Mouse (Mus musculus) forebrain, embryonic 12.5 days (tissue): Measurements from ENCODE around the gene Gmppb. TPM values are rescaled to one million over a fixed set of nuclear protein-coding genes. Genes with fewer than 3 reads are reported as not detected.

Experiments
- ATAC-seq: fragments of 200-750 bp; cut with Nextera tagmentation; 2 replicates; pipeline ENCODE4 v1.8.0; 2017; ENCODE audit warnings: moderate TSS enrichment; ENCODE audit not compliant: low FRiP score
- H3K27ac ChIP-seq: fragments of 300-500 bp; sonication (generic); 2 replicates; pipeline ENCODE4 v1.5.1; 2016; ENCODE audit warnings: mild to moderate bottlenecking
- H3K27me3 ChIP-seq: fragments of 300-500 bp; sonication (generic); 2 replicates; pipeline ENCODE4 v1.6.1; 2016; ENCODE audit warnings: mild to moderate bottlenecking
- H3K36me3 ChIP-seq: fragments of 300-500 bp; sonication (generic); replicated peaks from 2 replicates; pipeline ENCODE4 v1.6.1; 2016; ENCODE audit warnings: mild to moderate bottlenecking
- H3K4me1 ChIP-seq: fragments of 300-500 bp; sonication (generic); 2 replicates; pipeline ENCODE4 v1.6.1; 2016
- H3K4me2 ChIP-seq: fragments of 300-500 bp; sonication (generic); 2 replicates; pipeline ENCODE4 v1.6.1; 2016; ENCODE audit warnings: mild to moderate bottlenecking, moderate library complexity
- H3K4me3 ChIP-seq: fragments of 300-500 bp; sonication (generic); replicated peaks from 2 replicates; pipeline ENCODE4 v1.5.1; 2016; ENCODE audit warnings: mild to moderate bottlenecking
- H3K9ac ChIP-seq: fragments of 300-500 bp; sonication (generic); 2 replicates; pipeline ENCODE4 v1.6.1; 2016; ENCODE audit warnings: mild to moderate bottlenecking
- H3K9me3 ChIP-seq: fragments of 300-500 bp; sonication (generic); 2 replicates; pipeline ENCODE4 v1.6.1; 2016
- WGBS: fragments of 180-500 bp; shearing (Covaris S2); methylation state at CpG from one replicate; pipeline ENCODE4 v1.1.7; 2016; 5-methylcytosine and 5-hydroxymethylcytosine counted together
- polyA plus RNA-seq: library from polyadenylated mRNA; unstranded; fragments of >200 nt; fragmentation: Nextera tagmentation; extraction: Ambion mirVana; gene quantifications from 2 replicates; pipeline ENCODE4 v1.2.1, GENCODE M21; 2016

Gmppb gene
- polyA plus RNA-seq, 1 experiment from 2014 or later: 18.2 TPM

DNA sequence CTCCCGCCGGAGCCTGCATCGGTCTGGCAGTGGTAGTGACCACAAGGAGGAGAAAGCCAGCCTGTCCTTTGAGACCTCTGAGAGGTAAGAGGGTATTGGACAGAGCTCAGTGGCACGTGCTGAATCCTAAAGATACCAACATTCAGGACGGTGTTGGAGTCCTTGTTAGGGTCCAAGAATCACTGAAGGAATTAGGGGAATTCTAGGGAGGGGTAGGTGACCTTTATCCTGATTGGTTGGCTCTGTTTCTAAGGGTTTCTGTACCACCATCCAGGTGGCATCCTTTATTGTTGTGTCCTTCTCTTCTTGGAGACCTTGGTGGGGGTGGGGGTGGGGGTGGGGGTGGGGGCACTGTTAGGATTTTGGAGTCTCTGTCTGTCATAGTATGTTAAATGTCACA, 16.9 kb upstream of the Gmppb start:
- Histone ChIP-seq H3K27me3 (no peaks in the 10 kb centered on the region), H3K9me3 (no peaks in the 10 kb centered on the region), H3K27ac (no peak overlapping the region), H3K4me2 (no peak overlapping the region), H3K4me1 (no peaks in the 10 kb centered on the region), H3K4me3 (no peak overlapping the region), H3K36me3 (peaks cover 50% of the 10 kb centered on the region), H3K9ac (no peak overlapping the region)
- no peak for ATAC-seq
- WGBS: 94% methylated on average over 5 of the region's 5 CpGs

DNA sequence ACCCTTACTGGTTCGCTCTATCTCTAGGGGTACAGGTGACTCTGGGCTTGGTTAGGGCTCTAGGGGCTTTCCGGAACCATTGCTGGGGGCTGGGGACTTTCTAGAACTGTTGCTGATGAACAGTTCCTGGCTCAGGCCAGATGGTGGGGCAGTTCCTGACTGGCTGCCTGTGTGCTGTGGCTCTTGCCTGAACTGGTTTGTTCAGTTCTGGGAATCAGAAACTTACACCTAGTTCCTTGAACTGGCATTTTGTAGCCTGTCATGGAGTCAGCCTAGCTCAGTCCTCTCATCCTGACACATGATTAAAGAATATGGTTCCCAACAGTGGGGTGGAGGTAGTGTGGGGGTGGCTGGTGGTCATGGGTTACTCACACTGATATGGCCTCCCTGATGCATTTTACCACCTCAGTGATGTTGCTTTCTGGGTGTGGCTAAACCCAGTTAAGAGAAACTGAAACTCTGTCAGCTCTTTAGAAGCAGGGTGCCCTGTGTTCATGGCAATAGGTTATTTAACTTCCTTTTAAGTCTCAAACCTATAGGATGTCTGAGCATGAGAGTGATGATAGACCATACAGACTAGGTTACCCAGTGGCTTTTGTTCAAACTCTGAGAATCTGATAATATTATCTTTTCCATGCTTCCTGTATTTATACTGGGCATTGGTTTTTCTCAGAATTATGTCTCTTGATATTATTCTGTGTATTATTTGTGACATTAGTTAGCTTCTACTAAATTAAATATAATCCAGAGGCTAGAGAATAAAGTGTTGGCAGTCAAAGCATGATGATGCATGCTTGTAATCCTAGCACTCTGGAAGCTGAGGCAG, 13.5 kb upstream of the Gmppb start:
- no peaks in the 10 kb centered on the region for H3K4me1 ChIP-seq
- no peak for ATAC-seq
- peaks cover 50% of the 10 kb centered on the region for H3K36me3 ChIP-seq
- no peaks in the 10 kb centered on the region for H3K27me3 ChIP-seq
- H3K4me2 ChIP-seq: no peak overlapping the region
- no peaks in the 10 kb centered on the region for H3K9me3 ChIP-seq
- no peak overlapping the region for H3K27ac ChIP-seq
- 87% methylated on average over 2 of the region's 2 CpGs for WGBS
- H3K9ac ChIP-seq: no peak overlapping the region
- H3K4me3 ChIP-seq: no peak overlapping the region

DNA sequence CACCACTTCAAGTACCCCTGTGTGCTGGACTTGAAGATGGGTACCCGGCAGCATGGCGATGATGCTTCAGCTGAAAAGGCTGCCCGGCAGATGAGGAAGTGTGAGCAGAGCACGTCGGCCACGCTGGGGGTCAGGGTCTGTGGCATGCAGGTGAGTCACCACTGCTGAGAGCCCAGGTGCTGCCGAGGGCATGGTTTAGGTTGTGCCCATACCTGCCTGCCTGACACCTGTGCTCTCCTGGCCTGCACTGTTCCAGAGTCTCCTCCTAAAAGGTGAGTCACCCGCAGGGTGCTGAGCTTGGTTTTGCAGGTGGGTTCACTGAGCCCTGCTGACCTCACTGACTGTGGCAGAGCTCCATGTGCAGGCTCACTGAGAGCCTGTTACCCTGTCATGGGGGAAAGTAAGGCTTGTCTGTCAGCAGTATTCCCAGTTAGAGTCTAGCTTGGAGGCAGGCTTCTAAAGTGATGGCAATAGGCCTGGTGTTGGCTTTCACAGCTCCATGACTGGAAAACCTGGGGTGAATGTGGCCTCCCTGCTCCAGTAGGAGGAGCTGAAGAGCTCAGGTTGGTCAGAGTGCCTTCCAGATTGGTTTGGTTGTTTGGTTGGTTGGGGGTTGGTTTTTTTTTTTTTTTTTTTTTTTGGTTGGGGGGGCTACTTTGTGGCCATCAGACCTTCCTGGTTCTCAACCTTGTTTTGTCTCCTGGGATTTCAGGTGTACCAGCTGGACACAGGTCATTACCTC, 4.1 kb upstream of the Gmppb start:
- H3K36me3 ChIP-seq: peaks cover 66% of the 10 kb centered on the region
- ATAC-seq: no peak
- no peak overlapping the region for H3K4me3 ChIP-seq
- no peaks in the 10 kb centered on the region for H3K27me3 ChIP-seq
- H3K4me1 ChIP-seq: peaks cover 17% of the 10 kb centered on the region
- H3K4me2 ChIP-seq: no peak overlapping the region
- no peaks in the 10 kb centered on the region for H3K9me3 ChIP-seq
- no peak overlapping the region for H3K27ac ChIP-seq
- H3K9ac ChIP-seq: no peak overlapping the region
- 93% methylated on average over 8 of the region's 8 CpGs for WGBS

DNA sequence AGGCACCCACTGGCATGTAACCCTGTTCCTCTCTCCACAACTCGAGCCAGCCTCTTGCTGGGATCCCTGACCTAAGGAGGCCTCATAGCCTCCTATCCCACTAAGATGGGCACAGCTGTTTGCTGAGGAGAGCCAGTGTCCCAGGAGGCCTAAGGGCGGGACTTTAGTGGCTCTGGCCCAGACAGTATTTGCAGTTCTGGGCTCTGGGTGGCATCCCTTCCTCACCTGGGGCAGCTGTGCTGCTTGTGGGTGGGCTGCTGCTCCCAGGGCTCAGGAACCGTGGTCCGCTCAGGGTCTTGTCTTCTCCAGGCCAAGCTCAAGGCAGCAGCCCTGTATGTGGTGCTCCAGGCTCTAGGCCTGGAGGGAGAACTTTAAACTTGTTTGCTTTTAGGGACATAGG, 2.5 kb upstream of the Gmppb start:
- H3K27ac ChIP-seq: no peak overlapping the region
- no peak overlapping the region for H3K4me3 ChIP-seq
- no peak for ATAC-seq
- H3K4me2 ChIP-seq: no peak overlapping the region
- no peak overlapping the region for H3K9ac ChIP-seq
- H3K4me1 ChIP-seq: peaks cover 24% of the 10 kb centered on the region
- no peaks in the 10 kb centered on the region for H3K27me3 ChIP-seq
- peaks cover 68% of the 10 kb centered on the region for H3K36me3 ChIP-seq
- H3K9me3 ChIP-seq: no peaks in the 10 kb centered on the region
- WGBS: 91% methylated on average over 4 of the region's 4 CpGs

DNA sequence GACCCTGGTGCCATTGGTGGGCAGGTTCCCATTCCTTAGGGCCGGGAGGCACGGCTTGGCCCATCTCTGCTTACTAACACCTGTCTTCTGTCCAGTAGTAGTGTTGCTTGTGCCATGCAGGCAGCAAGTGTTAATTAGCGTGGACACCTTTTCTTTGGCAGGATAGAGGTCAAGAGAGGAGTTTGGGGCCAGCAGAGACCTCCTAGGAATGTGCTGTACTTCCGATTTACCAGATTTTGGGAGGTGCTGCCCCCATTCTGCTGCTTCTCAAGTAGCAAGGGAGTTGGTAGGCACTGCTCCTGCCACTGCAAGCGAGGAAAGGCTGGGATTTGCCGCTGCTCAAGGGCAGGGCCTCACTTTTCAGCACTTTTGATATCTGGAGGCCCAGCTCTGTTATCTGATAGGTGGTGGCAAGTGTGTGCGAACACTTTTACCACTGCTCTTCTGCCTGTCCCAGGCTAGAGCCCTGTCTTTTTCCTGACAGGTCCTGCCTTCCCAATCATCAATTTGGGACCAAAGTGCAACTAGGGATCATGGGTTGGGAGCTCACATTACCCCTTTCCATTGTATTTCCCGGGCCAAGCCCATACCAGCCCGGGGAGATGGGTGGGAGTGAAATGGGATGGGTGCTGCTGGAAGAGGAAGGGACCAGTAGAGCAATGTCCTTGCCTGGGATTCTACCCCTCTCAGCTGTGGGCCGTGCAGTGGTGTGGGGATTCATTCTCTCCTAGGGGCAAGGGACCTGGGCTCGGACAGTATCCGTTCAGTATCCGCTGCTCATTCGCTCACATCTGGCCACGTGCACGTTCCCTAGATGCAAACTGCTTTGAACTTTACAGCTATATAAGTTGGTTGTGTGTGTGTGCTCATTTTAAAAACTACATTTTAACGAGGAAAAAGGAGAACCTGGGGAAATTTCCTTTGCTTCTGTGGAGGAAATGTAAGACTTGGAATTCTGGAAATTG, 1.2 kb upstream of the Gmppb start:
- H3K27ac ChIP-seq: 0 out of 2 replicates have a peak overlapping the region, but pooled peaks have one; percentile 42
- no peak for ATAC-seq
- H3K36me3 ChIP-seq: peaks cover 63% of the 10 kb centered on the region
- peak overlapping the region; percentile 64 for H3K9ac ChIP-seq
- WGBS: 58% methylated on average over 17 of the region's 17 CpGs
- H3K4me2 ChIP-seq: peak overlapping the region; percentile 91
- no peaks in the 10 kb centered on the region for H3K9me3 ChIP-seq
- H3K4me1 ChIP-seq: peaks cover 31% of the 10 kb centered on the region
- H3K27me3 ChIP-seq: no peaks in the 10 kb centered on the region
- H3K4me3 ChIP-seq: peak overlapping the region; percentile 64

DNA sequence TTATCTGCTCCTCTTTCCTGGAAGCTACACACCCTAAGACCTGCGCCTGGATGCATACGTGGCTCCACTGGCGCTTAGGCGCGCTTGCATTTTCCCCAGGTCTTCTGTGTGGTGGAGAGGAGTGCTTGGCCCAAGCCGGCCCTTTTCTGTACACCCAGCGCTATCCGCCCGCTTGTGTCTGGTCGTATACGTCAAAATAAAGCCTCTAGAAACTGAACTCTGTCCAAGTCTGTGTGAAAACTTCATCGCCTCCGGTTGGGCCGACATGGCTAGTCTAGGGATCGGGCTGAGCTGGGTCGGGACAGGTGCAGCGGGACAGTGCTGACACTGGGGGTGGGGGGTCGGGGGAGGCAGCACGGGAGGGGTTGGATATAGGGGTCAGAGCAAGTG, 481 bp upstream of the Gmppb start:
- peak; percentile 50 for ATAC-seq
- H3K36me3 ChIP-seq: peaks cover 58% of the 10 kb centered on the region
- H3K4me2 ChIP-seq: peak overlapping the region; percentile 91
- H3K4me3 ChIP-seq: peak overlapping the region; percentile 64
- H3K27ac ChIP-seq: peak overlapping the region; percentile 42; the same call in 1 of the 2 replicates
- WGBS: 1% methylated on average over 19 of the region's 19 CpGs
- H3K27me3 ChIP-seq: no peaks in the 10 kb centered on the region
- peaks cover 35% of the 10 kb centered on the region for H3K4me1 ChIP-seq
- H3K9ac ChIP-seq: peak overlapping the region; percentile 64
- no peaks in the 10 kb centered on the region for H3K9me3 ChIP-seq

DNA sequence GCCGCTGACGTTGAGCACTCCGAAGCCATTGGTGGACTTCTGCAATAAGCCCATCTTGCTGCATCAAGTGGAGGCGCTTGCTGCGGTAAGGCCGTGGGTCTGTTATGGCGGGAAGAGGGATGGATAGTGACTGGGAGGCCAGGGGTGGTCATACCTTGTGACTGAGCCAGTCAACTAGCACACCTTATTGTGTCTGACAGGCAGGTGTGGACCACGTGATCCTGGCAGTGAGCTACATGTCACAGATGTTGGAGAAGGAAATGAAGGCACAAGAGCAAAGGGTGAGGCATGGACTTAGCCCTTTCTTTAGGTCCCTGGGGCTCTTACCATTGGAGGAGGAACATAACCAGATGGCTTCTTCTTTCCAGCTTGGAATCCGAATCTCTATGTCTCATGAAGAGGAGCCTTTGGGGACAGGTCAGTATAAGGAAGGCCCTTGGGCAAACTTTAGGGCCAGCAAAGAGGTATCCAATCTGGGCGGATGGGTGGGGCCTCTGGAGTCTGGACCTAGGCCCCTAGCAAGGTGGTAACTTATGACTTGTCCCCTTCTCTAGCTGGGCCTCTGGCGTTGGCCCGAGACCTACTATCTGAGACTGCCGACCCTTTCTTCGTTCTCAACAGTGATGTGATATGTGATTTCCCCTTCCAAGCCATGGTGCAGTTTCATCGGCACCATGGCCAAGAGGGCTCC, 664 bp downstream of the Gmppb start:
- Histone ChIP-seq H3K27ac (peak overlapping the region; percentile 43; the same call in 1 of the 2 replicates), H3K27me3 (no peaks in the 10 kb centered on the region), H3K36me3 (peaks cover 65% of the 10 kb centered on the region), H3K4me1 (peaks cover 35% of the 10 kb centered on the region), H3K4me3 (peak overlapping the region; percentile 64), H3K4me2 (peak overlapping the region; percentile 91), H3K9ac (peak overlapping the region; percentile 64), H3K9me3 (no peaks in the 10 kb centered on the region)
- WGBS: 46% methylated on average over 15 of the region's 15 CpGs
- peak; percentile 5; the same call in 1 of the 2 replicates for ATAC-seq

DNA sequence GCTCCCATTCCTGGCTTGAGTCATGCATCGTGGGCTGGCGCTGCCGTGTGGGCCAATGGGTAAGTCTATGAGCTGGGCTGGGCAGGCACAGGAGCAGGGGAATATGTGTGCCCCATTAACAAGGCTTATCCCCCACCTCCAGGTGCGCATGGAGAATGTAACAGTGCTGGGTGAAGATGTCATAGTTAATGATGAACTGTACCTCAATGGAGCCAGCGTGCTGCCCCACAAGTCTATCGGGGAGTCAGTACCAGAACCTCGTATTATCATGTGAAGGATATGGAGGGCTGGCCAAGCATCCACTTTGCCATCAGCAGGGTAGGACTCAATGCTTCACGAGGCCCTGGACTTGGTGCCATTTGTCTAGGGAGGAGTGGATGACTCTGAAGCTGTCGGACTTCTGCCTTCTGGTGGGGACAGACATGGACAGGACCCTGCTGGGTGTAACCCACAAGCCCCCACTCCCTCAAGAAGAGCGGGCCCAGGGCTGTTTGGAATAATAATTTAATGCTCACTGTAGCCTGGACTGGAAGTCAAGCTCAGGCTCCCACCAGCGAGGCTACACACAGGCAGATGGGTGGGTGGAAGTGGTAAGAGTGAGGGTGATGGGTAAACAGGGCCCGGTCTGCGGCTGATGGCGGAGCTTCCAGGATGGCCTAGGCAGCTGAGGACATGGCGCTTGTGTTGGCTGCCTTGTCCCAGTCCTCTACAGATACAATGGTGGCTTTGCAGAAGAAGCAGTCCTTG, 2.3 kb downstream of the Gmppb start:
- no peak overlapping the region for H3K4me2 ChIP-seq
- peaks cover 35% of the 10 kb centered on the region for H3K4me1 ChIP-seq
- H3K9ac ChIP-seq: no peak overlapping the region
- no peak overlapping the region for H3K27ac ChIP-seq
- H3K36me3 ChIP-seq: peaks cover 67% of the 10 kb centered on the region
- no peak for ATAC-seq
- 95% methylated on average over 15 of the region's 15 CpGs for WGBS
- no peaks in the 10 kb centered on the region for H3K27me3 ChIP-seq
- H3K9me3 ChIP-seq: no peaks in the 10 kb centered on the region
- no peak overlapping the region for H3K4me3 ChIP-seq

DNA sequence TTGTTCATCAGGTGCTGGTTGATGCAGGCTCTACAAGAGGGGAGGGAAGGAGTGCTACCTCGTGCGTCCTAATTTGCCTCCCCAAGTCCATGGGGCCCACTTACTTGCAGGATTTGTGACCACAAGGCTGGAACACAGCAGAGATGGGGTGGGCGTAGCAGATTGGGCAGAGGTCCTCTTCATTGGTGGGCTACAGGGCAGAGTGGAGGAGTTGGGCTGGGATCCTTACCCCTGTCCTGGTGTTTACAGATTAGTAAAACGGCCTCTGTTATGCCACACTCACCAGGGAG, 2.8 kb downstream of the Gmppb start:
- Histone ChIP-seq H3K27me3 (no peaks in the 10 kb centered on the region), H3K9ac (no peak overlapping the region), H3K9me3 (no peaks in the 10 kb centered on the region), H3K4me3 (no peak overlapping the region), H3K4me2 (no peak overlapping the region), H3K4me1 (peaks cover 35% of the 10 kb centered on the region), H3K27ac (no peak overlapping the region), H3K36me3 (peaks cover 67% of the 10 kb centered on the region)
- 87% methylated on average over 4 of the region's 4 CpGs for WGBS
- no peak for ATAC-seq

DNA sequence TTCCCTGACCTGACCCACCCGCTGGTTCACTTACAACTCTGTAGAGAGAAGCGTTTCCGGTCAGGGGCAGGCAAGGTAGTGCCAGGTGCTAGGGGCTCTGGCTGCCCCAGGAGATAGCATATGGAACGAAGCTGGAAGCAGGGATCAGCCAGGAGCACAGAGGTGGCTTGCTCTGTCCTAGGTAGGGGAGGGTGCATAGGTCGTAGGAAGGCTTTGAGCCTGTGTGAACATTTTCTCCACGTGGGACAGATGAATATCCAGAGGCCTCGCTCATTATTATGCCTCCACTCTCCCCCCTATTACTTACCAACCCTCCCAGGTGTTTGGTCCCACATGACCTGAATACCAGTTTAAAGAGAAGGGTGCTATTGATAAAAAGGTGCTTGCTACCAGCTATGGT, 3.4 kb downstream of the Gmppb start:
- 75% methylated on average over 7 of the region's 7 CpGs for WGBS
- Histone ChIP-seq H3K9me3 (no peaks in the 10 kb centered on the region), H3K4me2 (no peak overlapping the region), H3K4me1 (peaks cover 35% of the 10 kb centered on the region), H3K27me3 (no peaks in the 10 kb centered on the region), H3K4me3 (no peak overlapping the region), H3K9ac (no peak overlapping the region), H3K36me3 (peaks cover 65% of the 10 kb centered on the region), H3K27ac (no peak overlapping the region)
- no peak for ATAC-seq
